Mouse (Mus musculus) adrenal gland, adult 8-10 months (tissue): Measurements from ENCODE around the gene Nrbf2. TPM values are rescaled to one million over a fixed set of nuclear protein-coding genes. Genes with fewer than 3 reads are reported as not detected.

Experiments
- total RNA-seq, 4 experiments: library from RNA; stranded (reverse); gene quantifications; 2 replicates each; pipeline ENCODE4 v1.2.4; 2022

The Nrbf2 gene
- total RNA-seq, 4 experiments from 2014 or later: 12.8 to 17.6 (median 15.5) TPM

Other genes with a start within 250 kb of the Nrbf2 start
- gene Jmjd1c, start 189.2 kb downstream of the Nrbf2 start, total RNA-seq: 100 to 1,000 TPM in 1 of 4 experiments, 10 to 100 TPM in 3; 54.1 to 103 (median 65.0) TPM
- gene Reep3, start 188.4 kb downstream of the Nrbf2 start, total RNA-seq: 10 to 100 TPM; 33.5 to 49.1 (median 44.9) TPM